Mouse (Mus musculus): ENCODE measurements at regions not wholly inside any gene's neighbourhood (a gene's known extent, or its start where the extent isn't known, plus 50 kb on each side); places are given as distances from the start of the nearest gene placed in this dataset.

DNA sequence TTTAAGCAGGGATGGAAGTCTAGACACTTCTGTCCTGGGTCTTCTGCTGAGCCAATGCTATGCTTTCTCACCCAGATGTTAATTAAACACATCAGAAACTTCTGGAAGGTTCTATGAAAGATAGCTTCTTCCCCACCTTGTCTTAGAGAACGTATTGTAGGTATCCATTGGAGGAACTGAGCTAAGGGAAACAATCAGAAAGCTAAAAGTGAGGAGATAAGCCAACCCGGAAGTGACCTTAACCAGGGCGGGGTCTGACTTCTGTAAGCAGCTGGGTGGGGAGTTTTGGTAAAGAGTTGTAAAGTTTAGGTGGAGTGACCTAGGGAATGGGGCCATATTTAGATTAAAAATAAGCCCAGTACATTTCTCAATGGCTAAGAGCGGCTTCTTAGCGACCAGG lies 95.1 kb upstream of the Nrbf2 start:
- Histone ChIP-seq H3K4me1 (ENCODE audit: control insufficient read depth, insufficient read depth, low read length) (no peaks in the 10 kb centered on the region), H3K27ac (ENCODE audit: insufficient read depth, low read length) (no peak overlapping the region), H3K4me3 (ENCODE audit: insufficient read depth, low read length) (no peak overlapping the region)
- no peak for TF ChIP-seq POLR2A (IDR thresholded peaks at IDR 0.05; ENCODE audit: low read depth, low read length)
- no peak for TF ChIP-seq CTCF (IDR thresholded peaks at IDR 0.05; ENCODE audit: borderline replicate concordance, insufficient read depth, low read length)

GRCm38 (mm10) chr10:67383352-67383751 lies 98.2 kb upstream of the Nrbf2 start:
- no peak overlapping the region for H3K27ac ChIP-seq (ENCODE audit: insufficient read depth, low read length)
- no peaks in the 10 kb centered on the region for H3K4me1 ChIP-seq (ENCODE audit: control insufficient read depth, insufficient read depth, low read length)
- TF ChIP-seq CTCF (IDR thresholded peaks at IDR 0.05; ENCODE audit: borderline replicate concordance, insufficient read depth, low read length) (no peak), POLR2A (IDR thresholded peaks at IDR 0.05; ENCODE audit: low read depth, low read length) (no peak)
- no peak overlapping the region for H3K4me3 ChIP-seq (ENCODE audit: insufficient read depth, low read length)

DNA sequence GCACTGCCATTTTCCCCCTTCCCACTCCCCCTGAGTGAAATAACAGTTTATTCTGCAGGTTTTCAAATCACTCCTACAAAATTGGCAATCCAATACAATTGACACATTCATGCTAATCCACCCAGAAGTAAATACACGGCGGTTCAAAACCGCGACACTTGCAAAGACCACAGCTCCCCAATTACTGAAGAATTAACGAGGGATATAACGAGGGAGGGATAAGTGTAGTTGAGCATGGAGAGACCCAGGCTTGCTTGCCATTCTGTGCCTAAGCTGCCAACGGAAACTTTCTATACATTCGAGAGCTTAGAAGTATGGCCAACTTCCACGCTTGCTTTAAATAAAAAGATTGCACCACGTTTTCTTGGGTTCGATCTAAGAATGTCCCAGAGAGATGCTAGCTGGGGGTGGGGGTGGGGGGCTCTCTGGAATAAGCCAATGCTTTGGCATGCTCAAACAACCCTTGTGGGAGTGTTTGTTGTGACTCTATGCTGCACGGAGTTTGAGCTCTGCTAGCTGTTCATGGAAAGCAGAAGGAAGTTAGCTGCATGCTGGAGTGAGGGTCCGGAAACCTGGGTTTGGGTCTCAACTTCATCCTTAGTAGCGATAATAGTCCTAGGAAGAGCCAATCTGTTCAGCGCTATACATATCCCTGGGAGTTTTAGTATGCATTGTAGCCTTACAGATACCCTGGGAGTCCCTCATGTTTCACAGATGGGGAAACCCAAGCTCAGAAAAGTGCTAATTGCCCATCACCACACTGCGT lies 98.9 kb upstream of the Nrbf2 start:
- Histone ChIP-seq H3K27ac (ENCODE audit: insufficient read depth, low read length) (no peak overlapping the region), H3K4me1 (ENCODE audit: control insufficient read depth, insufficient read depth, low read length) (no peaks in the 10 kb centered on the region), H3K4me3 (ENCODE audit: insufficient read depth, low read length) (no peak overlapping the region)
- TF ChIP-seq CTCF (IDR thresholded peaks at IDR 0.05; ENCODE audit: borderline replicate concordance, insufficient read depth, low read length) (no peak), POLR2A (IDR thresholded peaks at IDR 0.05; ENCODE audit: low read depth, low read length) (no peak)

GRCm38 (mm10) chr10:67384568-67384958 lies 99.5 kb upstream of the Nrbf2 start:
- no peaks in the 10 kb centered on the region for H3K4me1 ChIP-seq (ENCODE audit: control insufficient read depth, insufficient read depth, low read length)
- TF ChIP-seq CTCF (IDR thresholded peaks at IDR 0.05; ENCODE audit: borderline replicate concordance, insufficient read depth, low read length) (no peak), POLR2A (IDR thresholded peaks at IDR 0.05; ENCODE audit: low read depth, low read length) (no peak)
- no peak overlapping the region for H3K4me3 ChIP-seq (ENCODE audit: insufficient read depth, low read length)
- H3K27ac ChIP-seq (ENCODE audit: insufficient read depth, low read length), result no peak overlapping the region

DNA sequence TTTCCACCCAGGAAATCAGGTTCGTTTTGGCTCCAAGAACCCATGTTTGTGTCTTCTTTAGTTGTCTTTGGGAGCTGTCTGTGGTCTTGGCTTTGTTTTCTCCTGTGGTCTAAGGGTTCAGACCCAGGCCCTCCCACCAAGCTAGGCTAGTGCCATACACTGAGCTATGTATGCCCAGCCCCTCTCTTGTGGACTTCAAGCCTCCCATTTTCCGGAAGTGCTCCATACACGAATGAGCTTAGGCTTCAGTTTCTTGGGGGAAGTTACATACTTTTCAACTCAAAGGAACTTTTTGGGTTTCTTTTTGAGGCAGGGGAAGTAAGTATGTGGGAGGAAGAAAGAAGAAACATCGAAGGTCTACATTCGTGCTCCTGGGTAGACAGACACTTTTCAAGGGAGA lies 100.9 kb upstream of the Nrbf2 start:
- no peak overlapping the region for H3K27ac ChIP-seq (ENCODE audit: insufficient read depth, low read length)
- TF ChIP-seq POLR2A (IDR thresholded peaks at IDR 0.05; ENCODE audit: low read depth, low read length) (no peak), CTCF (IDR thresholded peaks at IDR 0.05; ENCODE audit: borderline replicate concordance, insufficient read depth, low read length) (no peak)
- no peak overlapping the region for H3K4me3 ChIP-seq (ENCODE audit: insufficient read depth, low read length)
- no peaks in the 10 kb centered on the region for H3K4me1 ChIP-seq (ENCODE audit: control insufficient read depth, insufficient read depth, low read length)

- no peak overlapping the region for H3K4me3 ChIP-seq (ENCODE audit: insufficient read depth, low read length)
- H3K27ac ChIP-seq (ENCODE audit: insufficient read depth, low read length), result no peak overlapping the region
- no peaks in the 10 kb centered on the region for H3K4me1 ChIP-seq (ENCODE audit: control insufficient read depth, insufficient read depth, low read length)
- no peak for TF ChIP-seq POLR2A (IDR thresholded peaks at IDR 0.05; ENCODE audit: low read depth, low read length)
- TF ChIP-seq CTCF (IDR thresholded peaks at IDR 0.05; ENCODE audit: borderline replicate concordance, insufficient read depth, low read length), result no peak
Observed at GRCm38 (mm10) chr10:67388755-67389154, 103.7 kb upstream of the Nrbf2 start.

GRCm38 (mm10) chr10:67400434-67400833 lies 115.3 kb upstream of the Nrbf2 start:
- TF ChIP-seq POLR2A (IDR thresholded peaks at IDR 0.05; ENCODE audit: low read depth, low read length), result no peak
- no peak for TF ChIP-seq CTCF (IDR thresholded peaks at IDR 0.05; ENCODE audit: borderline replicate concordance, insufficient read depth, low read length)
- Histone ChIP-seq H3K4me1 (ENCODE audit: control insufficient read depth, insufficient read depth, low read length) (no peaks in the 10 kb centered on the region; the same call in 1 of the 2 replicates), H3K4me3 (ENCODE audit: insufficient read depth, low read length) (no peak overlapping the region), H3K27ac (ENCODE audit: insufficient read depth, low read length) (no peak overlapping the region)

DNA sequence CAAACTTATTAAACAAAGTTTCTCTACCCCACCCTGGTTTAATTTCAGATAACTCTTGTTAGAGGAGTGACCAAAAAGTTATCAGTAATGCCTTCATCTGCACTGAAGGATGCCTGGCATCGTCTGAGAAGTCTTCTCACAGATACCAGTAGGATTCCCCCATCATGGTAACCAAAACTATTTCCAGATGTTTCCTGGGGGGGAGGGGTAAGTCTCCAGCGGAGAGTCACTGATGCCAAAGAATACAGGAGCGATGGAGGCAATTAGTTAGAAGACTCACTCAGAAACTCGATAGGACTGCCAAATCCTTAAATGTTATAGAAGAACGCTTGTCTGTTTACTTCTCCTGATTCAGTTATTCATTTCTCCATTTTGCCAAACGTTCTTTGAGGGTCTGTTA lies 116.3 kb upstream of the Nrbf2 start:
- TF ChIP-seq CTCF (IDR thresholded peaks at IDR 0.05; ENCODE audit: borderline replicate concordance, insufficient read depth, low read length), result no peak
- TF ChIP-seq POLR2A (IDR thresholded peaks at IDR 0.05; ENCODE audit: low read depth, low read length), result no peak
- no peak overlapping the region for H3K4me3 ChIP-seq (ENCODE audit: insufficient read depth, low read length)
- no peaks in the 10 kb centered on the region; the same call in 1 of the 2 replicates for H3K4me1 ChIP-seq (ENCODE audit: control insufficient read depth, insufficient read depth, low read length)

DNA sequence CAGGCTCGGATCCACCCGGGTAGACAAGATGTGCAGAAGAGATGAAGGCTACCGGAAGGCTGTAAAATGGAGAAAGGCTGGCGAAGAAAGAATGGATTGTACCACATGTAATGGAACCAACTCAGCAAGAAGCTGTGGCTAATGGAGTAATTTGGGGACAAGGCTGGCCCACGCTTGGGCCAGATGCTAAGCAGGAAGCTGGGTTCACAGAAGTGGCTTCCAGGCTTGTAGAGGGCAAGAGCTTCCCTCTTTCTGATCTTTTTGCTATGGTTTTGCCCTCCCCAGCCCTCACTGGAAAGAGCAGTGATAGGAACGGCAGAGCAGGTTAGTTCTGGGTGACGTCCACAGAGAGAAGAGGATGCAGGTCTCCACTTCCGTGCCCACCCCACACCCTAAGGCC lies 117.7 kb upstream of the Egr2 start:
- TF ChIP-seq CTCF (IDR thresholded peaks at IDR 0.05; ENCODE audit: borderline replicate concordance, insufficient read depth, low read length) (no peak), POLR2A (IDR thresholded peaks at IDR 0.05; ENCODE audit: low read depth, low read length) (no peak)
- Histone ChIP-seq H3K4me1 (ENCODE audit: control insufficient read depth, insufficient read depth, low read length) (peaks cover 6% of the 10 kb centered on the region), H3K27ac (ENCODE audit: insufficient read depth, low read length) (no peak overlapping the region), H3K4me3 (ENCODE audit: insufficient read depth, low read length) (no peak overlapping the region)

More for the DNA sequence above, 116.3 kb upstream of the Nrbf2 start:
- no peak overlapping the region for H3K27ac ChIP-seq (ENCODE audit: insufficient read depth, low read length)

DNA sequence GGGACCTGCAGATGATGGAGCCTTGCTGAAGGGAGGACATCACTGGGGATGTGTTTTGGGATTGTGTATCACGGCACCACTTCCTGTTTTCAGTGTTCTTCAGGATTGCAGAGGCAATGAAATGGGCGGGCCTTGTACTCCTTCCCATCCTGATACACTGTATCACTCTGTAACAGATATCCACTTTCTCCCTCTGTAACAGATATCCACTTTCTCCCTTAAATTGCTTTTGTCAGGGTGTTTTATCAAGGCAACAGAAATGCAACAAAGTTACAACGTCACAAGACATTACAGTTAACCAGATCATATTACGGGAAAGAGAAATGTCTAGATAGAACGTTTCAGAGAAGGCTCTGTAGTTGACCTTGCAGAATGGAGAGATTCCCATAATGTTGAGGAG lies 114.5 kb upstream of the Egr2 start:
- Histone ChIP-seq H3K4me1 (ENCODE audit: control insufficient read depth, insufficient read depth, low read length) (peaks cover 6% of the 10 kb centered on the region), H3K27ac (ENCODE audit: insufficient read depth, low read length) (no peak overlapping the region), H3K4me3 (ENCODE audit: insufficient read depth, low read length) (no peak overlapping the region)
- TF ChIP-seq POLR2A (IDR thresholded peaks at IDR 0.05; ENCODE audit: low read depth, low read length) (no peak), CTCF (IDR thresholded peaks at IDR 0.05; ENCODE audit: borderline replicate concordance, insufficient read depth, low read length) (no peak)
